Mouse (Mus musculus) cerebellum, postnatal 25 days (tissue): Measurements from ENCODE around the gene Bloc1s3.
A peak's percentile ranks its signal among the peaks of the same experiment; 100 is the strongest.
"Not testable (repeated sequence)": the region's sequence is repeated elsewhere in the genome, so short reads cannot be mapped to it uniquely, and the experiment has no call there.

Source experiments
- DNase-seq, 2 experiments: peaks; one replicate each; pipeline ENCODE4 v3.0.0; 2021; ENCODE audit warnings: mixed read lengths in 2 of 2

The Bloc1s3 gene

DNA sequence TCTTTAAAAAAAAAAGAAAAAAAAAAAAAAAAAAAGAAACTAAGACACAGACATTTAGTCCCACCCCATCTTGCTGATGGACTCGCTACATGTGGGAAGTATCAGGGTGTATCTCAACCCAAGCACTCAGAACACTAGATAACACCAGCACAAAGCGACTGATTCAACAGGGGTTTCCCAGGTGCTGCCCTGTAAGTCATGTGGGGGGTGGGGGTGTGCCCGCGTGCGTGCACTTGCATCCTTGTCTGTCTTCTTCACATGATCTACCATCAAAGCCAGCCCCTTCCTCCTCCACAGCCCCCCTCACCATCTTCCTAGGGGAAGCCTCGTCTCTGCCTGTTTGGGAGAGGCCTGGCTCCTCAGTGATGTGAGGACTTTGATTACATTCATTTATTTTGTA, 4.2 kb upstream of the Bloc1s3 start:
- no peak for DNase-seq

DNA sequence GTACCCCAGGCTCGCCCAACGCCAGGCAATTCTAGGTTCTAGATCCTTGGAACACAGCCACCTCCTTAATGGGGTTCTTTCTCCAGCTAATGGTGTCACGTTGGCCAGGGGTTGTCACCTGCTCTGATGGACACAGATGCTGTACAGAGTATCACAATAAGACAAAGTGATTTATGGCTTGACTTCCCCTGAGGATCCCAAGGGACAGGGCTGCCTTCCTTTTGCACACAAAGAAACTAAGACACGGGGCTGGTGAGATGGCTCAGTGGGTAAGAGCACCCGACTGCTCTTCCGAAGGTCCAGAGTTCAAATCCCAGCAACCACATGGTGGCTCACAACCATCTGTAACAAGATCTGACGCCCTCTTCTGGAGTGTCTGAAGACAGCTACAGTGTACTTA, 3.8 kb upstream of the Bloc1s3 start:
- not testable (repeated sequence) for DNase-seq

DNA sequence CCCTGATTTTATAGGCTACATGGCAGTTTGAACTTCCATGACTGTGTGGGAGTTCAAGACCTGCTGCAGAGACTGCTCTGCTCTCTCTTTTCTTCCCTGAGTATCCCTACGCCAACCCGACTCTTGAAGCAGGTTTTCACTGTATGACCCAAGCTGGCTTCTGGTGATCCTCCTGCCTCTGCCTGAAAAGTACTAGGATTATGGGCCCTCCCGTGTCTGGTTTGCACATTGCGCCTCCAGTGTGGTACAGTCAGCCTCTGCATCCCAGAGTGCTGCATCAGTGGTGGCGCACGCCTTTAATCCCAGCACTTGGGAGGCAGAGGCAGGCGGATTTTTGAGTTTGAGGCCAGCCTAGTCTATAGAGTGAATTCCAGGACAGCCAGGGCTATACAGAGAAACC, 1.6 kb upstream of the Bloc1s3 start:
- no peak for DNase-seq

DNA sequence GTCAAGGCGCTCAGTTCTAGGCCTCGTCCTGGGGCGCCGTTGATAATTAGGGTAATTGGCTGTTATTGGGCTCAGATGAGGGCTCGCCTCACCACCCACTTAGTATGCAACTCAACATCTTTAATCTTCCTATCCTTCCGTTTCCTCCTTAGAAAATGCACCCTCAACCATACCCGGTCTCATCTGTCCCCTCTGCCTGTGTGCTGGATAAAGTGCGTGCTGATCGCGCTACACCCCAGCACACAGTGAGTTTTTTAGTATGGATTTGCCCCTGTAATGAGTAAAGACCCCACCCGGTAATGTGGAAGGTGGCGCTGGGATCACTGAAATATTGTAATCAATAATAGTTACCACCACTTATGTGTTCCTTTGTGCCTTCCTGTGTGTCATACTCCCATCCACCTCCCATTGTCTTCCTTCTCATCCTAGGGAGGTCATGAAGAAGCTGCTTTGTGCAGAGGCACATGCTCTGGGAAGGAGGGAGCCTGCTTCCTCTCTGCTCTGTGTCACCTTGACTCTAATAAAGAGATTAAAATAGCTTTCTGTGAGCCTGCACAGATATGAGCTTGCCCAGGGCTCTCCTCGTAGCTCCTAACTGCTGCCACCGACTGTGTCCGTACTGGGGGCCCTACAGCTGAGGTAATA, 879 bp upstream of the Bloc1s3 start:
- DNase-seq, result no peak

DNA sequence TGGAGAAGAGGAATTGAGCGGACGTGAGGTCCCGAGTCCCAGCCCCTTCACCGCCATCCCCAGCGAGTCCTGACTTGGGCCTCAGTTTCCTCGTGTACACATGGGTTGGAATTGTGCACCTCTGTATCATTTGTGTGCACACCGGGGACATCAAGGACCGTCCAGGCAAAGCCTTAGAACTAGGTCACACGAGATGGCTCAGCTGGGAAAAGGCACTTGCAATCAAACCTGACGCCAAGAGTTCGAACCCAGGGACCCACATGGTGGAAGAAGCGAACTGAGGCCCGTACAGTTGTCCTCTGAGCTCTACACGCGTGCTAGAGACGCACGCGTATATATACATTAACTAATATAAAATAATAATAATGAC, 570 bp downstream of the Bloc1s3 start:
- no peak for DNase-seq

DNA sequence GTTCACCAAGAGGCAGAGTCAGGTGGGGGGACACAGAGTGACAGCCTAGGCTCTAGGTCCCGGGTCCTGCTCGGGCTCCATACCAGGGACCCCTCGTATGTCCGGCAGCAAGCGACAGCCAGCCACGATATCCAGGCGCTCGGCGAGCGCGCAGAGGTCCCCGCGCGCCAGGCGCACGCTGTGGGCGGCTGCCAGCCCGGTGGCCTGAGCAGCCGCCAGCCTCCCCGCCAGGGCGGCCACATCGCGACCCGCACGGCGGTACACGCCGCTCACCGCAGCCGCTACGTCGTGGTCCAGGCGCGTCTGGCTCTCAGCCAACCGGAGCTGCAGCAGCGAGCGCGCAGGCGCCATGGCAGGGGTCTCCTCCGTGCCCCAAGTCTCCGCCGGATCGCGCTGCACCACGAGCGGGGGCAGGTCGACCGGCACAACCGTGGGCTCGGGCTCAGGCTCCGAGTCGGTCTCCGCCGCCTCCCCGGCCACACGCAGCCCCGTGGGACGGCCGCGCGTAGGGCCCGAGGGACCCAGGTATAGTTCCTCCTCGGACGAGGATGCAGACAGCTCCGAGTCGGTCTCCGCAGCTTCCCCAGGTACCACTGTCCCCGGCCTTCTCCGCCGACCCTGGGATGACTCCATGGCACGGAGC, 1.1 kb downstream of the Bloc1s3 start:
- DNase-seq, result peak; percentile 42 to 65

DNA sequence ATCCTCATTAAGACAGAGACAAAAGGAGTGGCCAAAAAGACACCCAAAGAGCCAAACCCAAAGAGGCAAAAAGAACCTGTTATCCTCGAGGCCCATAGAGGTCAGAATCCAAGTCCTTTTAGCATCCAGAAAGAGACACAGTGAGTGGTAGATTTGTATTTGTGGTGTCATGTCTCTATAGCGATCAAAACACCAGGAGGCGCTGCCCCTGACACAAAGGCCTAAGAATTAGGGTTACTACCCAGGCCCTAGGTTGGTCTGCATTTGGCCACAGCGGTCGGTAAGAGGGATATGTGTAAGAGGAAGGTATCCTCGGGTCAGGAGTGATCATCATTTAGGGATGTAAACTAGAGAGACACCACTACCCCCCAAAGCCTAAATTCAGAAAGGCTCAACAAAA, 1.8 kb downstream of the Bloc1s3 start:
- no peak for DNase-seq

DNA sequence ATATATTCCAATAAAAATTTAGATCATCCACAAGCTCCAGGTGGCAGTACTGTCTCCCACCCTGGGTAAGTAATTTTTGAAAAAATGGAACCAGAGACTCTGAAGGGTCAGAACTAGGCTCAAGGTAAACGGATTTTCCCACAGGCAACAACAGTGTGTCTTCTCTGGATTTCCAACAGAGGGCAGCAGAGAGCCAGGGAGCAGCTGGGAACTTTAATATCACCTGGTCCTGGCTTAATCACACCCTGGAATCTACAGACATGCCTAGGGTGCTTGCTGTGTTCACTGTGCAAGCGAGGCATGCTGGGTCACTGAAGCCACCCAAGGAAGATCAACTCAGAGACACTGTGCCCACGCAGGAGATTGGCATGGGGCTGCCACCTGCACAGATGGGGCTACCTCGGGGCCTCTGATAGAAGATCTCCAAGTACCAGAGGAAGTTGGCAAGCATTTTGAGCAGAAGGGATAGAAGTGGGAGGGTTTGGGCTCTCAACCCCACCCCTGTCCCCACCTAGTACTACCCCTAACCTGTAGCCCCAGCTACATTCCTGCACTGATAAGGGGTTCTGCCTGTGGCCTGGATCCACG, 4.6 kb downstream of the Bloc1s3 start:
- DNase-seq, result peak; percentile 69 to 79

DNA sequence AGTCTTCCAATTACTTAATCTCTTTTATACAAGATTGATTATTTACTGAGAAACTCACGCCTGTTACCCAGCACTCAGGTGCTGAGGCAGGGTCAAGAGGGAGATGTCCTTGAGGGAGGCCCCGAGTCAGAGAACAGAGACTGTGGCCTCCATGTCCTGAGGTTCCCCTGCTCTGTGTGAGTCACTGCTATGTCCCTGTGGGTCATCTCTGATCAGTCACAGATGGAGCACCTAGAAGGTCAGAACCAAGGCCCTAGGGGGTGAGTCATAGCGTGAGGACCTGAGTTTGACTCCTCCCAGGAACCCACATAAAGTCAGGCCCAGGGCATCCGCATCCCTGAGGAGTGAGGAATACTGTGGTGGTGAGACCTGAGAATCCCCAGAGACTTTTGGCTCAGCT, 6.5 kb downstream of the Bloc1s3 start:
- DNase-seq, result no peak

DNA sequence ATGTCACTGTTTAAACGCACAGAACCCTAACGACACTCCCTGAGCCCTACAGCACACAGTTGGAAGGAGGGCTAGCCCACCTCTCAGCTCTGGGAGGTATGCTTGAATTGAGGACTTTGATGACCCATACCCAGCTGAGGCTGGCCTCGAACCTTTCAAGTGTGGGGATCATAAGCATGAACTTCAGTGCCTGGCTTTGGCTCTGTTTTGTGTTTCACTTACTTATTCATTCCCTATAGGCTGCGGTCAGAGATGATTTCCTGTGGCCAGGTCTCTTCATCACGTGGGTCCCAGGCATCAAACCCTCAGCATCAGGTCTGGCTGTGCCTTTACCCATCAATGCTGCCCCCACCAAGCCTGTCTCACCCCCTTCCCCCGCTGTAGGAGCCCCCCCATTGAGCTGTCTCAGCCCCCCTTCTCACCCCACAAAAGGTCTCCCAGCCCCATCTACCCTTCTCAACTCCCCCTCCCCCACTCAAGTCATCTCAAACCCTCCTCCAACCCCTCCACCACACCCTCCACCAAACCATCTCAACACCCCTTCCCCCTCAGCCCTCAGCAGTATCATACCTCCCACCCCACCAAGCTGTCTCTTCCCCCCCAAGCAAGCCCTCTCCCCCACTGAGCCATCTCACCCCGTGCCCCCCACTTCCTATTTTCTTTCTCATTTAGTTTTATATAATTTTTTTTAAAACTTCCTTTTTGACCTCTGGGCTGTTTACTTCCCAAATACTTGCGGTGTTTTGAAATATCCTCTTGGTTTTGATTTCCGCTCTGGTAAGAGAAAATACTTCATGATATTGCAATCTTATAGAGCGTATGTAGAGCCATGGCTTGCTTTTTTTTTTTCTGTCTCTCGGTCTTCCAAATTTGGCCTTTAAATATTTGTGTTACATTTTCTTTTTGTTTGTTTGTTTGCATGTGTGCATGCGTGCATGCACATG, 7.5 kb downstream of the Bloc1s3 start:
- no peak for DNase-seq

DNA sequence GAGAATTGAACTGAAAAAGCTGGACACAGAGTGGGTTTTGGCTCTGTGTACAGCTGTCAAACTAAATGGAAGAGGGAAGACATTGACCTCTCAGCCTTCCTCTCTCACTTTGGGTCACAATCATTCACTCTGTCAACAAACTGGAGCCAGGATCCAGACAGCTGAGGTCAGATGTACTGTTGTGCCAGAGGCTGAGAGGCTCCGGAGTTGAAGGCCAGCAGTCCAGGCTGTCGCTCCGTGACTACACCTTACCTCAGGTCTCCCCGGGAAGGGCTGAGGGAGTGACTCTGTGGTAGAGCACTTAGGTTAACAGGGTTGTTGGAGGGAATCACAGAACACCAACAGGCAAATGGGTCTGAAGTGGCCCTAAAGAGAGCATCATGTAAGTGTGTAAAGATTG, 9.8 kb downstream of the Bloc1s3 start:
- no peak for DNase-seq

DNA sequence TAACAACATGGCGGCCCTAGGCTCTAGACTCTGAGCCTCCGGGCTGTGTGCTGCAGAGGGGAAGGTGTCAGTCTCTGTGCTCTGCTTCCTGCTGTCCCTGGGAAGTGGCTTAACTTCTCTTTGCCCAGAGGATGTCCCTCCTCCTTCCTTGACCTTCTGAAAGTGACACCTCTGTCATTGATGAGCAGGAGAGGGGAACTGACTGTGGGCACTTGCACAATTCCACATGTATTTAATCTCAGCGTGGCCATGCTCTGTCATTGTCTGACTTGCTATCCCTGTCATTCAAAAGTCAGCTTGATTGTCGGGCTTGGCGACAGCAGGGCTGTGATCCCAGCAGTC, 12.0 kb downstream of the Bloc1s3 start:
- DNase-seq, result no peak

DNA sequence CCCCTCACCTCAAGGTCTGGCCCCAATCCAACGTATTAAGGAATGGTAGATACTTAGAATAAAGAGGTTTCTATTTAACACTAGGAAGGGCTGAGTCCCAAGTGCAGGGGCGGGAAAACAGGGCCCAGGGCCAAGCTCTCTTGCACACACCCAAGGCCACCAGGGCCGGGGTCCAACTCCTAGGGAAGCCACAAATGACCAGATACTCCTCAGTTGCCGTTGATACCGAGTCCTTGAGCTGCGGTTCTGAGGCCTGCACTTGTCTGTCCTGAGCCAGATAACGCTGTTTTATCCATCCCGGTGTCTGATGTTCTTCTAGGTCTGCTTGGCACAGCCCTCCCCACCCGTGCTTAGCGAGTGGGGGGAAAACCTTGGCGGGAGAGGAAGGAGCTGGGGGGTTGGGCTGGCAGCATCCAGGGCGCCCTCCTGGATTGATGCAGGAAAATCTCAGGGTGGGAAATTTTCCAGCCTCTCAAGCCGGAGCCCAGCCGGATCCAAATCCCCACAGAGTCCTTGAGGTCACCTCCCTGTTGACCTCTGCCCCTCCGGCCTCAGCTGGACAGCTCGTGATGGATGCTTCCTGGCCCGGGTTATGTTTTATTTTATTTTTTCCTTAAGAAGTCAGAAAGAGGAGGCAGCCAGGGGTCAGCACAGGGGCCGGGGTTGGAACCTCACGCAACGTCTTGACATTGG, 12.5 kb downstream of the Bloc1s3 start:
- no peak for DNase-seq

DNA sequence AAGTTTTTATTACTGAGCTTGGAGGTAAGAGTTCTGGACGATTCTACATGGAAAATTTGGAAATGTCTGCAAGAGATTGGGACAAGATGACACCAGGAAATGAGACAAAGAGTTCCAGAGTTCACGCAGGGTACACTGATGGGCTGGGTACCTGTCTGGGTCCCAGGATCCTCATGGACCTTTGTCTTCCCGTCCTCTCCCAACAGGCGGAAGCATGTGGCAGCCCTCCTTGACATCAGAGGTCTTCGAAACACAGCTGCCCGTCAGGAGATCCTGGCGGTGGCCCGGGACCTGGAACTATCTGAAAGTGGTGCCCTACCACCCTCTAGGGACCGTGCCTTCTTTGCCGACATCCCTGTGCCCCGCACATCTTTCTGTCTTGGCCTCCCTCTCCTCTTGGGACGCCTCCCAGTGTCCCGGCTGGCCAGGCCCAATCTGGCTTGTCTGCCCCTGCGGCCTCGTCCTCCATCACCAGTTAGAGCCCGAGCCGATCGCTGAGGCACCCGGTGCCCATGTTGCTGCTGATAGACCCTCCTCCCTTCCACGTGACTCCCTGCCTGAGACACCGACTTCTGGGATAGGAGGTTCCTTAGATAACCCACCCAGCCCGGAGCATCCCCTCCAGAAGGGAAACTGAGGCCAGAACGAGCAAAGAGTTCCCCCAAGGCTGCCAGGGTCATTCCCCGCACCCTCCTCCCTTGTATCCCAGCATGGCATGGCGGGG, 13.3 kb downstream of the Bloc1s3 start:
- no peak for DNase-seq

DNA sequence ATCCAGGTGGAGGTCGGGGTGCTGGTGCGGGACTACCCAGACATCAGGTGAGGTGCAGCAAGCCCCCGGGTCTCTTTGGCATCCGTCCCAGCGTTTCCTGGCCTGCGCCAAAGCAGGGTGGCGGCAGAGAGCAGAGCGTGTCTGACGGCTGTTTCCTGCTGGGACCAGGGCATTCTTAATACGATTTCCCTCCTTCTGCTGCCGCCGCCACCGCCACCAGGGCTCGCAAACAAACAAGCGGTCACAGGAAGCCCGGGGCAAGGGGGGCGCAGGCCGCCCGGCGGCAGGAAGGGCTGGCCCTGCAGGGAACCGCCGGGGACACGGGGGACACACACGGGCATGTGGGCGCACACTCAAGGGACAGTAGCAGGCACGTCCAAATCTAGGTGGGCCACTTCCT, 16.4 kb downstream of the Bloc1s3 start:
- DNase-seq, result no peak

DNA sequence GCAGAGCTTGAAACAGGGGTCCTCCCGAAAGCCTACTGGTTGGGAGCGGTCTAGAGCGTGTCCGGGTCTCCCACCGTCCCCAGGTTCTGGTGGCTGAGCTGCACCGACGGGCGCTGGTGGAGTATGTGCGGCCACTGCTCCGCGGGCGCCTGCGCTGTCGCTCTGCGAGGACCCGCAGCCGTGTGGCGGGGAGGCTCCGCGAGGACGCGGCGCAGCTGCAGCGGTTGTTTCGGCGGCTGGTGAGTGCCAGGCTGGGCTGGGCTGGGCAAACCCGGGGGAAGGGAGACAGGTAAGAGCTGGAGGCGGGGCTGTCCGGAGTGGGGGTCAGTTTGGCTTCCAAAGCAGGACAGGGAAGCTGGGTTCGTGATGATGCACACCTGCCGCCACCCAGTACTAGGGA, 18.6 kb downstream of the Bloc1s3 start:
- DNase-seq, result no peak

DNA sequence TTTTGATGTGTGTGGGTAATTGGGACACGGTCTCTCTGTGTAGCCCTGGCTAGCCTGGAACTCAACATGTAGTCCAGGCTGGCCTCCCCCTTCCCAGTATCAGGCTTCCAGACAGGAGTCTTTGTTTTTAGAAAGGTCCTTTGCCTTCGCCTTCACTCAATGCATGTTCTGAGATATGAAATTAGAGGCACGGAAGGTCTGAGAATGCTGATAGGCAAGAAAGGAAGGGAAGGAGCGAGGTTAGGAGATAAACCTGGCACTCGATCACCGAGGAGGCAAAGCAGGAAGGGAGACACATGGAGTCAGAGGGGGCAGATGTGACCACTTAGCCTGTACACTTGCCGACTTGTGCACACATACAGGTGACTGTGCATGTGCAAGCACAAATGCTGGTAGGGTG, 21.6 kb downstream of the Bloc1s3 start:
- DNase-seq, result no peak

DNA sequence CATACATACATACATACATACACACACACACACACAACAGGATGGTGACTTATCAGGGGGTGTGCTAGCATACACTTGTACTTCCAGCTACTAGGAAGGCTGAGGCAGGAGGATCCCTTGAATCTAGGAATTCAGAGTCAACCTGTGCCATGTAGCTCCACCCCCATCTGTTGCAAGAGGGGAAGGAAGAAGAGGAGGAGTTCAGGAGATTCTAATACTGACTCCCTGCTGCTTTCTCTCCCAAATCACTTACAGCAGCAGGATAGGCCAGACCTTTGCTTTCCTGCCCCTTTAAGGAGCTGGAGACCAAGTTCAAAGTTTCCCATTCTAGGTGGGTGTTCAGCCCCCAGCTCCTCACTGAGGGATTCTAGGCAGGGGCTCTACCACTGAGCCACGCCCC, 22.7 kb downstream of the Bloc1s3 start:
- DNase-seq, result no peak

DNA sequence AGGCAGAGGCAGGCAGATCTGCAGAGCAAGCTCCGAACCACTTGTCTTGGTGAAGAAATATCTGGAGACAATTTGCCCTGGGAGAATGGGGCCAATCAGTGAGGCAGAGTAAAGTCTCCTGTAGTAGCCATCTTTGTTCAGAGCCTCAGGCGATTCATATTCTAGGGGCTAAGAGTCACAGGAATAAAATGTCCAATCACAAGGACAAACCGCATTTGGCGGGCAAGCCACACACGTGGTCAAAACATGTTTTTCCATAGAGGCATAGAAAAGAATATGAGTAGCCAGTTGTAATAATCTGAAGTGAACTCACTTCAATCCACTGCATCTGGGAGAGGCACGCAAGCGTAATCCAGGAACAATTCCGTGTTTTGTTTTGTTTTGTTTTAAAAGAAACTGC, 24.9 kb downstream of the Bloc1s3 start:
- DNase-seq, result no peak

DNA sequence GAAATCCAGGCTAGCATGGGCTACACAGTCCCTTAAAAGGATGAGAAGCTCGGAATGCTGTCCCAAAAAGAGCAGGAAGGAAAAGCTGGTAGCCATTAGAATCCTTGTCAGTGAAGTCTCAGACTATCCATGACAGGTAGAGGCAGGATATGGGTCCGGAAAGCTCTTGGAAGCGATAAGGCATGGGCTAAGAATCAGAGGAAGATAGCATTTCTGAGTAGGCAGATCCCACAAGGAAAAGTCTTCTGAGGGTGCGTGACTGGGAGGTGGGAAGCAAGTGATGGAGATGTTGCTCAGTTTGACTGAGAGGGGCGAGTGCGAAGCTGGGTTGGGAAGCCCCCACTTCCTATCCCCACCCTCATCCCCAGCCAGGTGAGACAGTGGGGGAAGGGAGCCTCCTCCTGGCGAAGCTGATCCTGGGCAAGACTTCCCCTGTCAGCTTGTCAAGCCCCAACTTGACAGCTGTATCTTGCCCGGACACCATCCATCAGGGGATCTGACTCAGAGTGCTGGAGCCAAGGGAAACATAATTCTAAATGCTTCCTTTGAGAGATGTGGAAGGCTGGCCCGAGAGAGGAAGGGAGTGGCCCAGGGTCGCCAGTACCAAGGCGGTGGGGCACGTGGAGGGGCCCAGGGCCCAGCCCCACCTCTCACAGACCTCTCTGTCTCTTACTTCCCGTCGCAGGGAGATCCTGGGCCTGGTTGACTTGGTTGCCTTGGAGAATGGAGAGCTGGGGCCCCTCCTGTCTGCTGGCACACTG, 30.4 kb downstream of the Bloc1s3 start:
- no peak for DNase-seq

DNA sequence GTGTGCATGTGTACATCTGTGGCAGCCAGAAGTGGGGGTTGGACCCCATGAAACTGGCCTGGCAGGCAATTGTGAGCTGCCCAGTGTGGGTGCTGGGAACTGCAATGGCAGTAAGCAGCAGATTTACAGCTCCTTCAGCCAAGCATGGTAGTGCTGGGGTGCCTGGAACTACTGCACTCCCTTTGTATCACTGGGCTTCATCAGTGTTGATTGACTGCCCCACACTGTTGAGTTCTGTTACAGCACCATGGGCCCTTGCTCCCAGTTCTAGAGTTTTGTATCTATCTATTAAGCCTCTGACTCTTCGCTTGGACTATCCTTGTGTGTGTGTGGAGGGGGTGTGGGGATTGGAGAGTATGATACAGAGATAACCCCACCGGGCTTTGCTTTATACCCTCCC, 31.1 kb downstream of the Bloc1s3 start:
- DNase-seq, result no peak
